In genomic region chr4:134510845-134511411, GRCm38 (mm10) we compare ENCODE assay signal across 1 mouse cellular context.
TF ChIP-seq lines count a peak whose summit lies in the region.

Gene Aunip (plus strand): TSS chr4:134510999.

TF ChIP-seq in CH12.LX, 34 proteins besides CTCF, POLR2A, EP300 and RAD21 (continued from another document):
- TF ChIP-seq IRF4 (IDR thresholded peaks at IDR 0.05; ENCODE audit: low read depth, low read length) (no peak), MEF2A (IDR thresholded peaks at IDR 0.05; ENCODE audit: borderline replicate concordance, low read depth, low read length) (no peak), ZKSCAN1 (IDR thresholded peaks at IDR 0.05; ENCODE audit: borderline replicate concordance, low read depth, low read length) (no peak), SMC3 (IDR thresholded peaks at IDR 0.05; ENCODE audit: low read depth, low read length) (no peak), SIN3A (IDR thresholded peaks at IDR 0.05; ENCODE audit: low read length) (peak; percentile 85; the same call in 1 of the 2 replicates), RCOR1 (conservative IDR thresholded peaks at IDR 0.05; ENCODE audit: low read depth, low read length) (no peak), MAZ (IDR thresholded peaks at IDR 0.05; ENCODE audit: low read depth, low read length) (no peak), GABPA (IDR thresholded peaks at IDR 0.05; ENCODE audit: insufficient replicate concordance, low read depth, low read length) (no peak), TBP (conservative IDR thresholded peaks at IDR 0.05; ENCODE audit: low read depth, low read length) (no peak), CHD2 (IDR thresholded peaks at IDR 0.05; ENCODE audit: low read length) (no peak), BHLHE40 (IDR thresholded peaks at IDR 0.05; ENCODE audit: low read depth, low read length) (no peak), MAFK (IDR thresholded peaks at IDR 0.05; ENCODE audit: insufficient replicate concordance, low read length) (no peak), TCF12 (IDR thresholded peaks at IDR 0.05; ENCODE audit: low read depth, low read length) (peak; percentile 48; the same call in 1 of the 2 replicates), JUN (IDR thresholded peaks at IDR 0.05; ENCODE audit: insufficient read depth, low read depth, low read length) (no peak), ELF1 (IDR thresholded peaks at IDR 0.05; ENCODE audit: low read depth, low read length) (peak; percentile 52; the same call in 1 of the 2 replicates), E2F4 (IDR thresholded peaks at IDR 0.05; ENCODE audit: insufficient replicate concordance, low read depth, low read length) (no peak; the same call in 1 of the 2 replicates), KAT2A (IDR thresholded peaks at IDR 0.05; ENCODE audit: insufficient replicate concordance, low read length) (0 out of 2 replicates have a peak, but pooled peaks have one; percentile 56), NELFE (IDR thresholded peaks at IDR 0.05; ENCODE audit: low read depth, low read length) (peak; percentile 82), NRF1 (IDR thresholded peaks at IDR 0.05; ENCODE audit: low read depth, low read length) (no peak), MAX (IDR thresholded peaks at IDR 0.05; ENCODE audit: low read length) (peak; percentile 79), POLR2AphosphoS2 (IDR thresholded peaks at IDR 0.05; ENCODE audit: low read depth, low read length) (no peak), USF2 (conservative IDR thresholded peaks at IDR 0.05; ENCODE audit: low read depth, low read length) (no peak)
